Mouse (Mus musculus): Measurements from ENCODE around the gene Csnk1g2. TPM values are rescaled to one million over a fixed set of nuclear protein-coding genes. Genes with fewer than 3 reads are reported as not detected.
A peak's percentile ranks its signal among the peaks of the same experiment; 100 is the strongest.

Csnk1g2 gene
- polyA plus RNA-seq, 1 experiment from 2014 or later: 9.8 TPM

- H3K4me1 ChIP-seq (ENCODE audit: control insufficient read depth, low read depth, low read length): peaks cover 37% of the 10 kb centered on the region
- H3K9ac ChIP-seq (ENCODE audit: low read depth, low read length): no peak overlapping the region
- H3K27ac ChIP-seq (ENCODE audit: low read length): no peak overlapping the region
- ATAC-seq (ENCODE audit: low read depth): no peak
- H3K27me3 ChIP-seq (ENCODE audit: control insufficient read depth, insufficient read depth, low read depth, low read length): no peaks in the 10 kb centered on the region
- no peak overlapping the region for H3K4me3 ChIP-seq (ENCODE audit: low read depth, low read length)
- WGBS (ENCODE audit: insufficient replicate concordance): 71% methylated on average over 11 of the region's 11 CpGs
- peaks cover 45% of the 10 kb centered on the region for H3K36me3 ChIP-seq (ENCODE audit: control insufficient read depth, insufficient read depth)
- H3K4me2 ChIP-seq (ENCODE audit: low read depth, low read length): no peak overlapping the region
- H3K9me3 ChIP-seq (replicated peaks; ENCODE audit: control insufficient read depth, low read length): no peaks in the 10 kb centered on the region
Measured at GRCm38 (mm10) chr10:80671936-80672690, 49.5 kb downstream of the Csnk1g2 start.

- ATAC-seq (ENCODE audit: low read depth): no peak
- Histone ChIP-seq H3K4me1 (ENCODE audit: control insufficient read depth, low read depth, low read length) (peaks cover 52% of the 10 kb centered on the region), H3K9ac (ENCODE audit: low read depth, low read length) (peak overlapping the region; percentile 97), H3K27ac (ENCODE audit: low read length) (peak overlapping the region; percentile 65), H3K9me3 (replicated peaks; ENCODE audit: control insufficient read depth, low read length) (no peaks in the 10 kb centered on the region), H3K36me3 (ENCODE audit: control insufficient read depth, insufficient read depth) (peaks cover 32% of the 10 kb centered on the region), H3K4me3 (ENCODE audit: low read depth, low read length) (peak overlapping the region; percentile 93), H3K4me2 (ENCODE audit: low read depth, low read length) (peak overlapping the region; percentile 80), H3K27me3 (ENCODE audit: control insufficient read depth, insufficient read depth, low read depth, low read length) (no peaks in the 10 kb centered on the region)
- 78% methylated on average over 3 of the region's 3 CpGs for WGBS (ENCODE audit: insufficient replicate concordance)
Measured at GRCm38 (mm10) chr10:80673690-80674089, 51.1 kb downstream of the Csnk1g2 start.

- Histone ChIP-seq H3K9ac (ENCODE audit: low read depth, low read length) (peak overlapping the region; percentile 97), H3K4me1 (ENCODE audit: control insufficient read depth, low read depth, low read length) (peaks cover 58% of the 10 kb centered on the region), H3K9me3 (replicated peaks; ENCODE audit: control insufficient read depth, low read length) (no peaks in the 10 kb centered on the region), H3K36me3 (ENCODE audit: control insufficient read depth, insufficient read depth) (peaks cover 26% of the 10 kb centered on the region), H3K4me3 (ENCODE audit: low read depth, low read length) (peak overlapping the region; percentile 93), H3K27me3 (ENCODE audit: control insufficient read depth, insufficient read depth, low read depth, low read length) (no peaks in the 10 kb centered on the region), H3K4me2 (ENCODE audit: low read depth, low read length) (peak overlapping the region; percentile 80), H3K27ac (ENCODE audit: low read length) (peak overlapping the region; percentile 100)
- no peak for ATAC-seq (ENCODE audit: low read depth)
- WGBS (ENCODE audit: insufficient replicate concordance): 53% methylated on average over 5 of the region's 5 CpGs
Measured at GRCm38 (mm10) chr10:80674161-80674711, 51.6 kb downstream of the Csnk1g2 start.

GRCm38 (mm10) chr10:80674851-80675404 is 52.3 kb downstream of the Csnk1g2 start:
- 7% methylated on average over 6 of the region's 6 CpGs for WGBS (ENCODE audit: insufficient replicate concordance)
- Histone ChIP-seq H3K9me3 (replicated peaks; ENCODE audit: control insufficient read depth, low read length) (no peaks in the 10 kb centered on the region), H3K9ac (ENCODE audit: low read depth, low read length) (peak overlapping the region; percentile 97), H3K27me3 (ENCODE audit: control insufficient read depth, insufficient read depth, low read depth, low read length) (no peaks in the 10 kb centered on the region), H3K27ac (ENCODE audit: low read length) (peak overlapping the region; percentile 100), H3K4me1 (ENCODE audit: control insufficient read depth, low read depth, low read length) (peaks cover 65% of the 10 kb centered on the region), H3K36me3 (ENCODE audit: control insufficient read depth, insufficient read depth) (peaks cover 21% of the 10 kb centered on the region), H3K4me3 (ENCODE audit: low read depth, low read length) (peak overlapping the region; percentile 93), H3K4me2 (ENCODE audit: low read depth, low read length) (peak overlapping the region; percentile 80)
- ATAC-seq (ENCODE audit: low read depth): no peak

GRCm38 (mm10) chr10:80675405-80676197 is 53.0 kb downstream of the Csnk1g2 start:
- H3K4me3 ChIP-seq (ENCODE audit: low read depth, low read length): peak overlapping the region; percentile 93
- peaks cover 70% of the 10 kb centered on the region for H3K4me1 ChIP-seq (ENCODE audit: control insufficient read depth, low read depth, low read length)
- no peaks in the 10 kb centered on the region for H3K9me3 ChIP-seq (replicated peaks; ENCODE audit: control insufficient read depth, low read length)
- peak overlapping the region; percentile 97 for H3K9ac ChIP-seq (ENCODE audit: low read depth, low read length)
- peaks cover 14% of the 10 kb centered on the region for H3K36me3 ChIP-seq (ENCODE audit: control insufficient read depth, insufficient read depth)
- ATAC-seq (ENCODE audit: low read depth): no peak
- H3K27ac ChIP-seq (ENCODE audit: low read length): peak overlapping the region; percentile 100
- H3K27me3 ChIP-seq (ENCODE audit: control insufficient read depth, insufficient read depth, low read depth, low read length): no peaks in the 10 kb centered on the region
- under 1% methylated on average over 49 of the region's 54 CpGs for WGBS (ENCODE audit: insufficient replicate concordance)
- peak overlapping the region; percentile 80 for H3K4me2 ChIP-seq (ENCODE audit: low read depth, low read length)

- H3K4me1 ChIP-seq (ENCODE audit: control insufficient read depth, low read depth, low read length): peaks cover 70% of the 10 kb centered on the region
- H3K9me3 ChIP-seq (replicated peaks; ENCODE audit: control insufficient read depth, low read length): no peaks in the 10 kb centered on the region
- ATAC-seq (ENCODE audit: low read depth): peak; percentile 83
- H3K4me2 ChIP-seq (ENCODE audit: low read depth, low read length): peak overlapping the region; percentile 80
- H3K36me3 ChIP-seq (ENCODE audit: control insufficient read depth, insufficient read depth): peaks cover 6% of the 10 kb centered on the region
- under 1% methylated on average over 63 of the region's 78 CpGs for WGBS (ENCODE audit: insufficient replicate concordance)
- H3K27me3 ChIP-seq (ENCODE audit: control insufficient read depth, insufficient read depth, low read depth, low read length): no peaks in the 10 kb centered on the region
- peak overlapping the region; percentile 93 for H3K4me3 ChIP-seq (ENCODE audit: low read depth, low read length)
- H3K27ac ChIP-seq (ENCODE audit: low read length): peak overlapping the region; percentile 100
- H3K9ac ChIP-seq (ENCODE audit: low read depth, low read length): peak overlapping the region; percentile 97
Measured at GRCm38 (mm10) chr10:80676198-80676928, 53.7 kb downstream of the Csnk1g2 start.

- peak overlapping the region; percentile 73 for H3K9ac ChIP-seq (ENCODE audit: low read depth, low read length)
- peaks cover 69% of the 10 kb centered on the region for H3K4me1 ChIP-seq (ENCODE audit: control insufficient read depth, low read depth, low read length)
- ATAC-seq (ENCODE audit: low read depth): no peak
- H3K36me3 ChIP-seq (ENCODE audit: control insufficient read depth, insufficient read depth): no peaks in the 10 kb centered on the region
- no peaks in the 10 kb centered on the region for H3K27me3 ChIP-seq (ENCODE audit: control insufficient read depth, insufficient read depth, low read depth, low read length)
- H3K27ac ChIP-seq (ENCODE audit: low read length): peak overlapping the region; percentile 100
- whole genome bisulfite sequencing (ENCODE audit: insufficient replicate concordance): 4% methylated on average over 9 of the region's 9 CpGs
- no peaks in the 10 kb centered on the region for H3K9me3 ChIP-seq (replicated peaks; ENCODE audit: control insufficient read depth, low read length)
- H3K4me3 ChIP-seq (ENCODE audit: low read depth, low read length): peak overlapping the region; percentile 93
- peak overlapping the region; percentile 80 for H3K4me2 ChIP-seq (ENCODE audit: low read depth, low read length)
Measured at GRCm38 (mm10) chr10:80677128-80677875, 54.7 kb downstream of the Csnk1g2 start.

- no peaks in the 10 kb centered on the region for H3K27me3 ChIP-seq (ENCODE audit: control insufficient read depth, insufficient read depth, low read depth, low read length)
- H3K27ac ChIP-seq (ENCODE audit: low read length): peak within 1 kb of the TSS; percentile 100
- peaks cover 62% of the 10 kb centered on the region for H3K4me1 ChIP-seq (ENCODE audit: control insufficient read depth, low read depth, low read length)
- peak within 1 kb of the TSS; percentile 80 for H3K4me2 ChIP-seq (ENCODE audit: low read depth, low read length)
- peak; percentile 65 for ATAC-seq (ENCODE audit: low read depth)
- peak within 1 kb of the TSS; percentile 73 for H3K9ac ChIP-seq (ENCODE audit: low read depth, low read length)
- 2% methylated on average over 8 of the region's 8 CpGs for WGBS (ENCODE audit: insufficient replicate concordance)
- H3K36me3 ChIP-seq (ENCODE audit: control insufficient read depth, insufficient read depth): no peaks in the 10 kb centered on the region
- H3K9me3 ChIP-seq (replicated peaks; ENCODE audit: control insufficient read depth, low read length): no peaks in the 10 kb centered on the region
- H3K4me3 ChIP-seq (ENCODE audit: low read depth, low read length): peak within 1 kb of the TSS; percentile 93
Measured at GRCm38 (mm10) chr10:80677942-80678436, 55.4 kb downstream of the Csnk1g2 start, which contains the start of gene Mknk2. Gene Mknk2 (minus strand): TSS chr10:80678112.

Measured in liver, embryonic 16.5 days (tissue).